Mouse (Mus musculus) cerebellum, adult 8-10 months (tissue): ENCODE data around the gene Hist1h2ak.
"Not testable (repeated sequence)": the region's sequence is repeated elsewhere in the genome, so short reads cannot be mapped to it uniquely, and the experiment has no call there.

Experiments used
- DNase-seq: peaks from one replicate; pipeline ENCODE4 v3.0.0; 2022

The Hist1h2ak gene

GRCm38 (mm10) chr13:21718381-21719080 lies 35.1 kb downstream of the Hist1h2ak start:
- DNase-seq, result no peak

DNA sequence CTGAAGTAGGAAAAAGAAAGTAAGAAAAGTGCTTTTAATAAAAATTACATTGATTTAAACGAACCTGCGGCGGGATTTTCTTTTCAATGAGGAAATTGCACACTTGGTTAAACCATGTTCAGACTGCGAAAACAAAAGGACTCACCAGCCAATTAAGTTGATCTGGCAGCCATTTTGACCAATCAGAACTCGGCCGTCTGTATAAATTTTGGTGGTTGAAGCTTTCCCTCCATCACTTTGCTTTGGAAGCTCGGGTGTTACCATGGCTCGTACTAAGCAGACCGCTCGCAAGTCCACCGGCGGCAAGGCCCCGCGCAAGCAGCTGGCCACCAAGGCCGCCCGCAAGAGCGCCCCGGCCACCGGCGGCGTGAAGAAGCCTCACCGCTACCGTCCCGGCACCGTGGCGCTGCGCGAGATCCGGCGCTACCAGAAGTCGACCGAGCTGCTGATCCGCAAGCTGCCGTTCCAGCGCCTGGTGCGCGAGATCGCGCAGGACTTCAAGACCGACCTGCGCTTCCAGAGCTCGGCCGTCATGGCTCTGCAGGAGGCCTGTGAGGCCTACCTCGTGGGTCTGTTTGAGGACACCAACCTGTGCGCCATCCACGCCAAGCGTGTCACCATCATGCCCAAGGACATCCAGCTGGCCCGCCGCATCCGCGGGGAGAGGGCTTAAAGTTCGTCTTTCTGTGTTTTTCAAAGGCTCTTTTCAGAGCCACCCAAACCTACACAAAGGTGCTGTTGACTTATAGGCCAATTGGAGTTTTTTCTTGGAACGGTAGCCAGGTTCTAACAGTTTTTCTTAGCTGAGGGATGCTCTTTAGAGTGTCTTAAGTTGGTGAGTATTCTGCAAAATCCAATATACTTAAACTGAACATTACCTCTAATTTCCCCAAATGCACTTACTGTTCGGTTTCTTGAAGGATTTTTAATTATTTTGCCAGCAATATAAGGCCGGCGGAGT lies 36.0 kb downstream of the Hist1h2ak start, which contains the start of gene Hist1h3h:
Gene Hist1h3h, plus strand, starts transcription at position 263 of the 961 bp plus-strand sequence.
- peak; percentile 75 for DNase-seq

DNA sequence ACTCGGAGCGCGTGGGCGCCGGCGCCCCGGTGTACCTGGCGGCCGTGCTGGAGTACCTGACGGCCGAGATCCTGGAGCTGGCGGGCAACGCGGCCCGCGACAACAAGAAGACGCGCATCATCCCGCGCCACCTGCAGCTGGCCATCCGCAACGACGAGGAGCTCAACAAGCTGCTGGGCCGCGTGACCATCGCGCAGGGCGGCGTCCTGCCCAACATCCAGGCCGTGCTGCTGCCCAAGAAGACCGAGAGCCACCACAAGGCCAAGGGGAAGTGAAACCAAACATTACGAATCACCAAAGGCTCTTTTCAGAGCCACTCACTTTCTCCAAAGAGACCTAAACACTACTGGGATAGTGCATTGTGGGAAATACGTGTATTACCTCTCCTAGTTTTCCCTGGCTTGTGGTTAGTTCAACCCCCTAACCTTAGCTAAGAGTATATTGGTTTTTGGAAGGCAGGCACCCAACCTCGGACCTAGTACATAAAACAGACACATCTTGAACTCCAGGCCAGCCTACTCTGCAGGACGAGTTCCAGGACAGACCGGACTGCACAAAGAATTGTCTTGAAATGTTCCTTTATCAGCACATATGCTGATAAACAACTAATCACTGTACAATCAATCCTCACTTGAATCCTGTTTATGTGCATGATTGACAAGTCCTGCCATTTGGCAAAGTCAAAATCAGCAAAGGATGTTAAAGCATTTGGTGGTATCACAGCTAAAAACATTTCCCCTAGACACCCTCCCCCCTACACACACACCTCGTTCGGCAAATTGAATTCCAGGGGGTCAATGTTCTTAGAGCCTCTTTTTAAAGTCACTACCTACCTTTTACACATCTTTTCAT lies 36.9 kb downstream of the Hist1h2ak start:
- DNase-seq, result not testable (repeated sequence)

GRCm38 (mm10) chr13:21715864-21716539 lies 37.6 kb downstream of the Hist1h2ak start, which contains the start of the genes Hist1h2bl and Hist1h2ai:
Hist1h2bl (minus strand) TSS chr13:21716143.
Hist1h2ai (plus strand) TSS chr13:21716422.
- DNase-seq, result peak; percentile 86

- DNase-seq, result no peak
Measured at GRCm38 (mm10) chr13:21715131-21715863, 38.3 kb downstream of the Hist1h2ak start.

DNA sequence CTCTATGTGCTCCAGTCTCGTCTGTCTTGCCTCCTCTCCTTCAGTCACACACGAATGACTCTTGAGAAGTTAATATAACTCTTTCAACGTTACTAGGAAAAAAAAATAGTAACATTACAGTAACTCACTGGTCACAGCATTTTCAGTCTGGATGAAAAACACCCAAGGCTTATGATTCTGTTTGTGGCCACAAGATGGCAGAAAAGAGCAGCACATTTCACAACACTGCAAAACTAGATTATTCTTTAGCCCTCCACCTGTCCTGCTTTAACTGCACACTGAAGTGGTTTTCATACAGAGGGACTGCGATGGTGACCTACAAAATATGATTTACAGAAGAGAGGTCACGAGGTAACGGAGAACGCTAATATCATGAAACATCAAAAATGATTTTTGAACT lies 38.9 kb downstream of the Hist1h2ak start:
- DNase-seq, result peak; percentile 64

DNA sequence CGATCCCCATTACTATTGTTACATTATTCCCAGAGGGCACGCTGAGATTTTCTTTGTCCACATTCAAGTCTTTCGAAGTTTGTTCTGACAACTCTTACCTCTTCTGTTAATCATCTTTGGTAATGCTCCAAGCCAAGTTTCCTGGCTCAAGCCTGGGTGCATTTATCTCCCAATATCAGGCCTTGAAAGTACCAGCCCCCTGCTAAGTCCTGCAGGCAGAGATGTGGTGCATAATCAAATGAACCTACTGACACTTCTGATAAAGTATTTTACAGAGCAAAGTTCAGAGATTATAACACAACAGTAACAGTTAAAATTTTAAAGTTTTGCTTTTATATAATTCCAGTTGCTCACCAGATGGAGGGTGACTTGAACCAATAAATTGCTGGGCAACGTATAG lies 41.9 kb downstream of the Hist1h2ak start:
- no peak for DNase-seq

DNA sequence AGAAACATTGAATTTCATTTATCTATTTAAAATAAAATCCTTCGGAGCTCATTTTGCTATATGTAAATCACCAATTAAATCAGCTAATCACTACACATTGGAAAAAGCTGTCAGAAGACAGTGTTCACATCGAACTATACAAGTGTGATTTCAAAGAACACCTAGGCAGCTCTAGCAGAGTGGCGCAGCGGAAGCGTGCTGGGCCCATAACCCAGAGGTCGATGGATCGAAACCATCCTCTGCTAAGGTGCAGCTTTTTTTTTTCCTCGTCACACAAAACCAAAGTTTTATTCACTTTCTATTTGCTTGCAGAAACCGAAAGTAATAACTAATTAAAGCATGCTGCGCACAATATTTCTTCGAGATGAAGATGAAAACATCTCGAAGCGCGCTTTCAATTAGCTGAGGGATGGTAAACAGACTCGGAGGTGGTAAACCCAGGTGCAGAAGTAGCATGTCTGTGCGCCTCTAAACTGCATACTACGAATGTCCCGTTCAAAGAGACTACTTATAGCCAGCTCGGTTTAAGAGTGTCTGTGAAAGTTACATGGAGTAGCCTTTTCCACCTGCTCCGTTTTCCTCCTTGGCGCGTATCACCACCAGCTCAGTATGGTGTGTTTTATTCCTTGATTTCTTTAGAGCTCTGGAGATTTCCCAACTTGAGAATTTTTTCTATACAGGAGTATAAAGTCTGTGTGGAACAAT lies 42.7 kb downstream of the Hist1h2ak start:
- DNase-seq, result peak; percentile 86

DNA sequence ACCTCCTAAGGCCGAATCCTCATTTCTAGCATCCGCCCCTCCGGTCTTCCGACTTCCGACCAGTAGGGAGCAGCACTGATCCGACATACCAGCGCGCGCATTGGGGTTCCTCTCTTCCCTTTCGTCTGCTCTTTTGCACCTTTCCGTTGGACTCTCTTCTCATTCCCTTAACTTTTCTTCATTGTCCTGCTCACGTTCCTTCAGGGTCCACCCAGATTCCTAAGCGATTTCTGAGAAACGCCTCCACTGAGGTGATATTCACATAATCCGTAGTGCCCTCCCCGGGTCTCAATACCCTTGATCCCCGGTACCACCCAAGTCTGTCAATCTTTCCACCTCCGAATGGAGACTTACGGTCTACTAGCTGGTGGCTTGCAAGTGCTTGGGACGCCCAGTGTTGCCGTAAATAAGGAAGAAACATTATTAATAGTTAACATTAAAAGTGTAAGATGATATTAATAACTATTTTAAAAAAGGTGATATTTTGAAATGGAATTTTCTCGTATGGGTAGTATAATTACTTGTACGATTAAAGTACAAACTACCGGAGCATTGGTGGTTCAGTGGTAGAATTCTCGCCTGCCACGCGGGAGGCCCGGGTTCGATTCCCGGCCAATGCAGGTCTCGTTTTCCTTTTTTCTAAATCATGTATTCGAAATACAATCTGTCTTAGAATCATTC lies 43.5 kb downstream of the Hist1h2ak start:
- DNase-seq, result peak; percentile 89

DNA sequence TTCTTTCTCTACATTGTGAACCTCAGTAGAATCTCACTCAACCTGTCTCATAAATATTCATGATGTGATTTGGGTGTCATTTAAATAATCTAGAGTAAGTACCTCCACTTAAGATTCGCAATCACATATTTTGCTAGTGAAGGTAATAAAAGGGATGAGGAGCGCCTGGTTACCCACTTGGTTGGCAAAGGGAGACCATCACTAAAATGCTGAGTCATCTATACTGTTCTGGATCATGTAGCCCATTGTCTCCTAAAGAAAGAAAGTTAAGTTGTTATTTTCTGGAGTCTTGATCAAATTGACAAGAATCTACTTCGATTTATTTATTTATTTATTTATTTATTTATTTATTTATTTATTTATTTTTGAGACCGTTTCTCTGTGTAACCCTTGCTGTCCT lies 47.0 kb downstream of the Hist1h2ak start:
- no peak for DNase-seq
